Mouse (Mus musculus) hindbrain, embryonic 13.5 days (tissue): ENCODE measurements around the gene Tbcd. TPM values are rescaled to one million over a fixed set of nuclear protein-coding genes. Genes with fewer than 3 reads are reported as not detected.

Experiments used
- ATAC-seq: fragments of 200-750 bp; cut with Nextera tagmentation; 2 replicates; pipeline ENCODE4 v1.8.0; 2017; ENCODE audit warnings: moderate TSS enrichment; ENCODE audit not compliant: low FRiP score
- H3K27ac ChIP-seq: fragments of 300-500 bp; sonication (generic); 2 replicates; pipeline ENCODE4 v1.5.1; 2015; ENCODE audit warnings: inconsistent platforms, mild to moderate bottlenecking, moderate library complexity
- H3K27me3 ChIP-seq: fragments of 300-500 bp; sonication (generic); 2 replicates; pipeline ENCODE4 v1.6.1; 2015; ENCODE audit warnings: mild to moderate bottlenecking, inconsistent platforms
- H3K36me3 ChIP-seq: fragments of 300-500 bp; sonication (generic); 2 replicates; pipeline ENCODE4 v1.6.1; 2015; ENCODE audit warnings: mild to moderate bottlenecking, inconsistent platforms
- H3K4me1 ChIP-seq: fragments of 300-500 bp; sonication (generic); replicated peaks from 2 replicates; pipeline ENCODE4 v1.6.1; 2015; ENCODE audit warnings: inconsistent platforms
- H3K4me2 ChIP-seq: fragments of 300-500 bp; sonication (generic); 2 replicates; pipeline ENCODE4 v1.6.1; 2015; ENCODE audit warnings: inconsistent platforms, mild to moderate bottlenecking, moderate library complexity
- H3K4me3 ChIP-seq: fragments of 300-500 bp; sonication (generic); 2 replicates; pipeline ENCODE4 v1.5.1; 2015; ENCODE audit warnings: mild to moderate bottlenecking, inconsistent platforms
- H3K9ac ChIP-seq: fragments of 300-500 bp; sonication (generic); 2 replicates; pipeline ENCODE4 v1.6.1; 2015; ENCODE audit warnings: mild to moderate bottlenecking, inconsistent platforms
- H3K9me3 ChIP-seq: fragments of 300-500 bp; sonication (generic); 2 replicates; pipeline ENCODE4 v1.6.1; 2016; ENCODE audit warnings: inconsistent platforms
- WGBS: fragments of 180-500 bp; shearing (Covaris S2); methylation state at CpG from one replicate; pipeline ENCODE4 v1.1.7; 2015; 5-methylcytosine and 5-hydroxymethylcytosine counted together
- polyA plus RNA-seq: library from polyadenylated mRNA; unstranded; fragments of >200 nt; fragmentation: Nextera tagmentation; extraction: Ambion mirVana; gene quantifications from 2 replicates; pipeline ENCODE4 v1.2.1, GENCODE M21; 2015

The Tbcd gene
- polyA plus RNA-seq, 1 experiment from 2014 or later, result 59.0 TPM

DNA sequence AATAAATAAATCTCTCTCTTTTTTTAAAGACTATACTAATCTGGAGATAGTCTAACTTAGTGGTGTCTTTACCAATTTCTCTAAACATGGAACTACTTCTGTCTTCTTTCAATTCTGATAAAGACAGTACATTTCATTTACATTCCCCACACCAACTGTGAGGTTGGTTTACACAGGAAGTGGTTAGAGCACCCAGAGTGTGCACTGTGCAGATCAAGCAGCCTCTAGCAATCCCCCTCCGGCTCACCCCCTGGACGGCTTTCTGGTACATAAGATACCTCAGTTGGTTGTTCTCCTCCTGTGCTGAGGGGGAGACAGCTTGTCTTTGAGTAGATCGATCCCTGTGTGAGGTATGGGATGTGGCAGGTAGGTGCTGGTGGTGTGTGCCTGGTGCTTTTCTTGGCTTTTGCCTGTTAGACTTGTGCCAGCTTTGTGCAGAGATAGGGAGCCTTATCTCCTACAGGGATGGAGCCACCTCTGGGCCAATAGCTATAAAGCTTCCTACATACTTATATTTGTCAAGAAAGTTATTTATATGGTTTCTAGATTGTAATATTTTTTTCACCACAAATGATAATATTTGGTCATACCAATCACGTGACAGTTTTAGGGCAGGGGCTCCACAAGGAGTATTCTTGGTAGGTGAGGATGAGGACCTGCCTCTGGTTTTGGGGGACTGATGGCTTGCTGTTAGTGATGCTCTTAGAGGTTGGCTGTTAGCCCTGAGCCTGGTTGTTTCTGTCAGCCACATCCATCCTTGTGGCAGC, 108.0 kb downstream of the Tbcd start:
- no peaks in the 10 kb centered on the region for H3K27me3 ChIP-seq
- no peak overlapping the region for H3K27ac ChIP-seq
- H3K9me3 ChIP-seq, result no peaks in the 10 kb centered on the region
- no peak overlapping the region for H3K4me2 ChIP-seq
- WGBS, result 91% methylated on average over 4 of the region's 4 CpGs
- no peak overlapping the region for H3K9ac ChIP-seq
- no peak overlapping the region for H3K4me3 ChIP-seq
- no peak for ATAC-seq
- H3K36me3 ChIP-seq, result peaks cover 20% of the 10 kb centered on the region
- H3K4me1 ChIP-seq, result no peaks in the 10 kb centered on the region

DNA sequence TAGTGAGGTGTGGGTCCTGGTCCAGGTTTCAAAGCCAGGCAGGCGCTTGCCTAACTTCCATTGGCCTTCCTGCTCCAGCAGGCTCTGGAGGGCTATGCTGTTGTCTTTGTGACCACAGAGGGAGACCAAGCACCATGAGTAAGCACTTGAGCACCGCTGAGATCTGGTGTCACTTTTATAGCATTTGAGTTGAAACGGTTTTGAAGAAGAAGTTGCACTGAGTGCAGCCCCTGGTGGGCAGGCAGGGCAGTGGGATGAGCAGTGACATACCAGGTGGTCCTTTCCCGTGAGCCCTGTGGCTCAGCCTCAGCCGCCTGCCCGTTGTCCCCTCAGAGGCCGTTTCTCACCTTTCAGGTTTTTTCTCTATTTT, 108.5 kb downstream of the Tbcd start:
- Histone ChIP-seq H3K9ac (no peak overlapping the region), H3K27me3 (no peaks in the 10 kb centered on the region), H3K4me2 (no peak overlapping the region), H3K9me3 (no peaks in the 10 kb centered on the region), H3K4me3 (no peak overlapping the region), H3K4me1 (no peaks in the 10 kb centered on the region), H3K36me3 (peaks cover 22% of the 10 kb centered on the region), H3K27ac (no peak overlapping the region)
- no peak for ATAC-seq
- 85% methylated on average over 7 of the region's 7 CpGs for WGBS

DNA sequence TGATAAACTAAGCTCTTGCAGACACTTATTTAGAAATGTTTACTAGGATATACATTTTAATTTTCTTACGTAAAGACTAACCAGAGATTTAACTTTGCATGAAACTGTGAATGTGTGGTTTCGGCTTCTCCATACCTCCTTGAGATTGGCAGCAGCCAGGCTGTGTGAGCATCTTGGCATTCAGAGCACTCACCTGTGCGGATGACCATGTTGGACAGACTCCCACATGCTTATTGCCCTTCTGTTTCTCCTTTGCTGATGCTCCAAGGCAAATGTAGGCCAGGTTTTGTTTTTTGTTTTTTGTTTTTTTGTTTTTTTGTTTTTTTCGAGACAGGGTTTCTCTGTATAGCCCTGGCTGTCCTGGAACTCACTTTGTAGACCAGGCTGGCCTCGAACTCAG, 111.6 kb downstream of the Tbcd start:
- Histone ChIP-seq H3K9me3 (no peaks in the 10 kb centered on the region), H3K27me3 (no peaks in the 10 kb centered on the region), H3K9ac (no peak overlapping the region), H3K4me2 (no peak overlapping the region), H3K4me1 (no peaks in the 10 kb centered on the region), H3K27ac (no peak overlapping the region), H3K36me3 (peaks cover 10% of the 10 kb centered on the region), H3K4me3 (no peak overlapping the region)
- no peak for ATAC-seq
- 98% methylated on average over 5 of the region's 5 CpGs for WGBS

DNA sequence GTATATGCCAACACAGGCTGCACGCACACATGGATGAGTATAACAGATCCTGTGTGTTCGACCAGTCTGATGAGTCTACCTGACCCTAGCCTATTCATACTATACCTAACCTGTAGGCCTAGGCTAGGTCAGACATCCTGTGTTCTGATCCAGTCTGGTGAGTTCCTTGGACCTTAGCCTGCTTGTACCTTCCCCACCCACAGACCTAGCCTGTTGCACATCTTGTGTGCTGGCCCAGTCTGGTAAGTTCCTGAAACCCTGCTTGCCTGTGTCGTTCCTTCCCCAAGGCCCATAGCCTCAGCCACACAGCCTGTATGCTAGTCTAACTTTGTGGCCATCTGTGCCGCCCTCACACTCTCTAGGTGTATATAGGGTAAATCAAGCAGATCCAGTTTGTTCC, 112.5 kb downstream of the Tbcd start:
- Histone ChIP-seq H3K36me3 (peaks cover 10% of the 10 kb centered on the region), H3K4me2 (no peak overlapping the region), H3K27me3 (no peaks in the 10 kb centered on the region), H3K4me1 (no peaks in the 10 kb centered on the region), H3K4me3 (no peak overlapping the region), H3K9me3 (no peaks in the 10 kb centered on the region), H3K27ac (no peak overlapping the region), H3K9ac (no peak overlapping the region)
- WGBS, result 95% methylated on average over 4 of the region's 4 CpGs
- no peak for ATAC-seq

DNA sequence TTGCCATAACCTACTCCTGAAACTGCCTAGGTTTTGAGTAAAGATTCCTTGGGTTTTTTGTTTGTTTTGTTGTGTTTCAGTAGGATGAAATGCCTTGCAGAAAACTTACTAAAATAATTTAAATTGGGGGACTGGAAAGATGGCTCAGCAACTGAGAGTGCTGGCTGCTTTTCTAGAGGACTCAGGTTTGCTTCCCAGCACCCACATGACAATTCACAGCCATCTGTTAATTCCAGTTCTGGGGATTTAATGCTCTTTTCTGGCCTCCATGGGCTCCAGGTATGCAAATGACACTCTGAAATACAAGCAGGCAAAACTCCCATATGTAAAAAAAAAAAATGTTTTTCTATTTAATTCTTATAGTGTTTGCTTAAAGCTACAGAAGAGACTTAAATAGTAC, 130.1 kb downstream of the Tbcd start:
- Histone ChIP-seq H3K4me3 (no peak overlapping the region), H3K4me1 (no peaks in the 10 kb centered on the region), H3K9me3 (no peaks in the 10 kb centered on the region), H3K27ac (no peak overlapping the region), H3K27me3 (no peaks in the 10 kb centered on the region), H3K9ac (no peak overlapping the region), H3K4me2 (no peak overlapping the region), H3K36me3 (peaks cover 37% of the 10 kb centered on the region)
- no peak for ATAC-seq

DNA sequence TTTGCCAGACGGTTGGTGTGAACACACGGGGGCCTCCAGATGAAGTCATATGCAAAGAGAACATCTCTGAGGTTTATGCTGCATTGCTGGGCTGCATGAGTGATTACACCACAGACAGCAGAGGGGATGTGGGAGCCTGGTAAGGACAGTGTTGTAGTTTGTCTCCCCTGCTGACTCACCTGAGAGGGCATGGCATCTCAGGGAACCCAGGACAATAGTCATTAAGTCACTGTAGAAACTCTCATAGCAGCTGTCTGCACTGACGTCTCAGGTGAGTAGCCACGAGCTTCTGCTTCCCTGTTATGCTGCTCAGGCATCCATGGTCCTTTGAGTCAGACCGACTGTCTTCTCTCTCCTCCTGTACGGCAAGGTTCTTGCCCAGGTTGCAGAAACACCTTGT, 145.5 kb downstream of the Tbcd start:
- 89% methylated on average over 6 of the region's 6 CpGs for WGBS
- ATAC-seq, result no peak
- Histone ChIP-seq H3K9me3 (no peaks in the 10 kb centered on the region), H3K27ac (no peak overlapping the region), H3K27me3 (no peaks in the 10 kb centered on the region), H3K4me3 (no peak overlapping the region), H3K36me3 (peaks cover 88% of the 10 kb centered on the region), H3K9ac (no peak overlapping the region), H3K4me2 (no peak overlapping the region), H3K4me1 (no peaks in the 10 kb centered on the region)

DNA sequence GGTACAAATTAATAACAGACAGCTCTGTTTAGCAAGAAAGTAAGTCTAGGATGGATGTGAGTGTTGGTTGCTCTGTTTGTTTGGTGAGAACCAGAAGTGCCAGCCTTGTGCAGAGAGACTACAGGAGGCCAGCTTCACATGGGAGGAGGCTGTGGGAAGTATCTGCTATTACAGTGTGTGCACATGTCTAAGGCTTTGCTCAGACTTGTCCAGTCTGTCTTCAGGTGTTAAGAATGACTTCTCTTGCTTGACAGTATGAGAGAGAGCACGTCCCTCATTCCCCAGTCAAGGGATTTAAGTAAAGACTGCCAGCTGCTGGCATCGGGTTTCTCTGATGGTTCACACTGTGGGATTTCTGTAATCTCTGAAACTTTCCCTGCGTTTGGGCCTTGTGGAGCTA, 149.7 kb downstream of the Tbcd start:
- WGBS, result 93% methylated on average over 3 of the region's 3 CpGs
- Histone ChIP-seq H3K4me3 (no peak overlapping the region), H3K9ac (no peak overlapping the region), H3K4me2 (no peak overlapping the region), H3K27me3 (no peaks in the 10 kb centered on the region), H3K4me1 (no peaks in the 10 kb centered on the region), H3K27ac (no peak overlapping the region), H3K36me3 (peaks cover 93% of the 10 kb centered on the region), H3K9me3 (no peaks in the 10 kb centered on the region)
- no peak for ATAC-seq

DNA sequence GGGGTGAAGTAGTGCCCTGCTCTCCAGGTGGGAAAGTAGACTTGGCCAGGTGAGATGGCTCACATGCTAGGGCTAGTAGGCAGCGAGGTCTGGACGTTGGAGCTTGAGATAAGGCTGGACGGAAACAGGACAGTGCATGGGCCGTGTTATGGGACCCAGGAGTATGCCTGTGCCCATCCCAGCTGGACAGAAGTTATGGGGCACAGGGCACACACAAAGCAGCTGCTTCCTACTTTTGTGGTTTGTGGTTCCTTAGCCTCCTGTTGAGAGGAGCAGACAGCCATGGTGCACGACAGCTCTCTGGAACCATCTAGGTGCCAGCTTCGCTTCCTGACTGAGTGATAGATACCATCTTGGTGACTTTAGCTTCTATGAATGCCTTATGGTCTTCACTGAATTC, 153.9 kb downstream of the Tbcd start:
- Histone ChIP-seq H3K36me3 (peaks cover 89% of the 10 kb centered on the region), H3K4me1 (no peaks in the 10 kb centered on the region), H3K4me2 (no peak overlapping the region), H3K27ac (no peak overlapping the region), H3K9ac (no peak overlapping the region), H3K4me3 (no peak overlapping the region), H3K27me3 (no peaks in the 10 kb centered on the region), H3K9me3 (no peaks in the 10 kb centered on the region)
- 94% methylated on average over 6 of the region's 6 CpGs for WGBS
- no peak for ATAC-seq

DNA sequence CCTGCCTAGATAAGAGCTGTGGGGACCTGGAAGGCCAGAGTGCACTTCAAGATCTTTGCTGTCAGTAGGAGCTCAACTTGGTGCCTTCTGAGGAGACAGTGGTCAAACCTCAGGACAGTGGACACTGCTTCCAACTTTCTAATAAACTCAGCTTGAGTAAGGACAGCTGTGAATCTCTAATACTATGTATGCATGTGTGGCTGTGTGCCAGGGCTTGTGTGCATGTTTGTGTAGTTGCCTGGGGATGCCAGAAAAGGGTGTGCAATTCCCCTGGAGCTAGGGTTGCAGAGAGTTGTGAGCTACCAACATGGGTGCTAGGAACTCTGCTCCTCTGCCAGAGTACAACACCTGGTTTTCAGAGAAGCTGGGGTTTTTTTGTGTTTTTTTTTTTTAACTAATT, 159.2 kb downstream of the Tbcd start:
- no peaks in the 10 kb centered on the region for H3K27me3 ChIP-seq
- no peaks in the 10 kb centered on the region for H3K9me3 ChIP-seq
- H3K4me2 ChIP-seq, result no peak overlapping the region
- no peaks in the 10 kb centered on the region for H3K4me1 ChIP-seq
- H3K27ac ChIP-seq, result no peak overlapping the region
- no peak overlapping the region for H3K9ac ChIP-seq
- peaks cover 72% of the 10 kb centered on the region for H3K36me3 ChIP-seq
- no peak overlapping the region for H3K4me3 ChIP-seq
- no peak for ATAC-seq

DNA sequence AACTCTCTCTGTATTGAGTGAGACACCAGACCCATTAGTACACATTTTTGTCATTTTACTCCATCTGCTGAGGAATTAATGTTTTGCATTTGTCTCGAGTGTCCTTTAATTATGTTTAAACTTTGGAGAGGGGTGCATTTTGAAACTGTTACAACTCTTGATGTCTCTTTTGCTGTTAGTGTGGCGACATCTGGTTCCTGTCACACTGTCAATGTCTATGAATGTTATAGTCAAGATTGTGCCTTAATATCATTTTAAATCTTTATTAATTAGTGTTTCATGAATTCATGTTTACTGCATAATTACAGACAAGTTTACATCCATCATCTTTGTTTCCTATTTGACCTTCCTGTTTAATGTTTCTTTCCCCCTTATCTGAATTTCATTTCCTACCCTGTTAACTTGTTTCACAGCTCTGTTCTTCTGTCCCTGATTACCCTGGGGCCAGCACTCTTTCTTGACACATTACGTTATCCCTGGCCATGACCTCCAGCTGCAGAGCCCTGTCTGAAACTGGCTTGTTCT, 164.3 kb downstream of the Tbcd start:
- Histone ChIP-seq H3K9ac (no peak overlapping the region), H3K9me3 (no peaks in the 10 kb centered on the region), H3K27me3 (no peaks in the 10 kb centered on the region), H3K4me3 (no peak overlapping the region), H3K4me1 (no peaks in the 10 kb centered on the region), H3K4me2 (no peak overlapping the region), H3K27ac (no peak overlapping the region), H3K36me3 (peaks cover 78% of the 10 kb centered on the region)
- ATAC-seq, result no peak
- WGBS, result 92% methylated on average over 3 of the region's 3 CpGs

DNA sequence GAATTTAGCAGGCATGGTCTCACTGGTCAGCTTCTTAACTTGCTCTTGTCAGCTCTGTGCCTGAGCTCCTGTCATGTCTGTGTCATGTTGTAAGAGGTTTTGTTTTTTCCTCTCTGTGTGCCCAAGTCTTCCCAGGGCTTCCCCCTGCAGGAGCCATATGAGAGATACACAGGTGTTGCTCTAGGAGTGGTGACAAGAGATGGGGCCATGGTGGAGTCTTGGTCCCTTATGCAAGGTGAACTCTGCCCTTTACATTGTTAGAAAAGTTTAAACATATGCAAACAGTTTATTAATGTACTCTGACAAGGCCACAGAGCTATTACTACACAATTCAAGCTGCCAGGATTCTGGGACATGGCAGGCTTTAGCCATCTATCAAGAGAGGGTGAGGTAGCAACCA, 164.8 kb downstream of the Tbcd start:
- Histone ChIP-seq H3K9ac (no peak overlapping the region), H3K36me3 (peaks cover 75% of the 10 kb centered on the region), H3K4me3 (no peak overlapping the region), H3K4me2 (no peak overlapping the region), H3K27me3 (no peaks in the 10 kb centered on the region), H3K9me3 (no peaks in the 10 kb centered on the region), H3K27ac (no peak overlapping the region), H3K4me1 (no peaks in the 10 kb centered on the region)
- no peak for ATAC-seq

DNA sequence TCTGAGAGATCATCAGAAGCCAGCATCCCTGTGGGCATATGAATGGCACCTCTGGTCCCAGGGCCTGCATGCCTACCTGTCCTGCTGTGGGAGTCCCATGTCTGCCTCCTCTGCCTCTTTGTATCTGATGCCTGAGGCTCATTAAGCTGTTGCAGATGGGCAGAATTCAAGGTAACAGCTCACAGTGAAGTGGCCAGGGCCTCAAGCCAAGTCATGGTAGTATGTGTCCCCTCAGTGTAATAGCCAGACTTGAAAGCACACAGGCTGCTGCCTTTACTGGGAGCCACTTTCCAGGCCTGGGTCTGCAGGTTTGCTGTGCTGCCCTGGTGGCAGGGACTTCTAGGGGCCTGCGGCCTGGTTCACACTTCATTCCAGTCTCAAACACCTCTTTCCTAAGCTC, 165.6 kb downstream of the Tbcd start:
- H3K4me3 ChIP-seq, result no peak overlapping the region
- no peaks in the 10 kb centered on the region for H3K4me1 ChIP-seq
- no peak for ATAC-seq
- no peaks in the 10 kb centered on the region for H3K27me3 ChIP-seq
- 91% methylated on average over 1 of the region's 1 CpGs for WGBS
- H3K27ac ChIP-seq, result no peak overlapping the region
- H3K4me2 ChIP-seq, result no peak overlapping the region
- no peaks in the 10 kb centered on the region for H3K9me3 ChIP-seq
- H3K9ac ChIP-seq, result no peak overlapping the region
- H3K36me3 ChIP-seq, result peaks cover 81% of the 10 kb centered on the region

DNA sequence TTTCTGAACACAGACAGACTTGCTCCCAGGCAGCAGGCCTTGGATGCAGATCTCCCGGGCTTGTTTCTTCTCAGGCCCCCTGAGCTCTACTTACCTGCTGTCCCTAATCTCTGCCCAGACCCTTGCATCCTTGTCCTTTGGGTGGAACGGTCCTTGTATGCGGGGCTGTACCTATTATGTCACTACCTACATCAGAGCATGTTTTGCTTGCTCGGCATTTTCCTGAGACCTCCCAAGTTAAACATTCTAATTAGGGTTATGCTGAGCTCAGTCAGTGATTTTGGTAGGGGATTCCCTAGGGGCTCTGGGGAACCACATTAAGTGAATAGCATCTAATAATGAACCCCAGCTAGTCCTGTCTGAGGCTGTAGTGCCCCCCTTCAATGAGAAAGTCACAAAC, 173.3 kb downstream of the Tbcd start:
- no peak overlapping the region for H3K27ac ChIP-seq
- 88% methylated on average over 4 of the region's 4 CpGs for WGBS

More for the DNA sequence above, 173.3 kb downstream of the Tbcd start:
- no peak for ATAC-seq
- no peaks in the 10 kb centered on the region for H3K4me1 ChIP-seq
- H3K36me3 ChIP-seq, result peaks cover 49% of the 10 kb centered on the region
- H3K27me3 ChIP-seq, result no peaks in the 10 kb centered on the region
- H3K9me3 ChIP-seq, result no peaks in the 10 kb centered on the region
- no peak overlapping the region for H3K4me2 ChIP-seq
- no peak overlapping the region for H3K9ac ChIP-seq
- no peak overlapping the region for H3K4me3 ChIP-seq
